Mouse (Mus musculus) testis, adult 2 months (tissue): ENCODE results near the gene Rgs10. TPM values are rescaled to one million over a fixed set of nuclear protein-coding genes. Genes with fewer than 3 reads are reported as not detected.

Source experiments
- H3K27ac ChIP-seq: fragments of 200-500 bp; 2 replicates; pipeline ENCODE4 v1.5.1; 2012; ENCODE audit warnings: low read depth, low read length; ENCODE audit not compliant: control insufficient read depth, insufficient read depth
- H3K27me3 ChIP-seq: fragments of 200-500 bp; 2 replicates; pipeline ENCODE4 v1.6.1; 2012; ENCODE audit warnings: mild to moderate bottlenecking, low read length, moderate library complexity; ENCODE audit not compliant: control insufficient read depth, insufficient read depth
- H3K36me3 ChIP-seq: fragments of 200-500 bp; 2 replicates; pipeline ENCODE4 v1.6.1; 2012; ENCODE audit warnings: mild to moderate bottlenecking, low read length; ENCODE audit not compliant: control insufficient read depth, insufficient read depth
- H3K4me1 ChIP-seq: fragments of 200-500 bp; 2 replicates; pipeline ENCODE4 v1.6.1; 2012; ENCODE audit warnings: low read length; ENCODE audit not compliant: control insufficient read depth, insufficient read depth
- H3K4me3 ChIP-seq: fragments of 200-500 bp; 2 replicates; pipeline ENCODE4 v1.5.1; 2012; ENCODE audit warnings: low read depth, mild to moderate bottlenecking, low read length, moderate library complexity, mixed read lengths; ENCODE audit not compliant: control insufficient read depth
- CTCF ChIP-seq: fragments of 200-500 bp; IDR thresholded peaks from 2 replicates; pipeline ENCODE4 v1.5.1; 2012; ENCODE audit warnings: low read depth, mild to moderate bottlenecking, inconsistent platforms, low read length, moderate library complexity; ENCODE audit not compliant: control insufficient read depth, insufficient read depth, insufficient replicate concordance
- POLR2A ChIP-seq: fragments of 200-500 bp; IDR thresholded peaks from 2 replicates; pipeline ENCODE4 v1.6.1; 2012; ENCODE audit warnings: low read depth, mild to moderate bottlenecking, inconsistent platforms, low read length, moderate library complexity; ENCODE audit not compliant: control insufficient read depth
- polyA plus RNA-seq: library from polyadenylated mRNA; depleted of rRNA; stranded (reverse); fragments of >200 nt; gene quantifications from 2 replicates; pipeline ENCODE4 v1.2.3, GENCODE M21; 2012

Gene Rgs10
- polyA plus RNA-seq, 1 experiment, result 50.4 TPM

- Histone ChIP-seq H3K36me3 (no peaks in the 10 kb centered on the region), H3K27ac (no peak overlapping the region), H3K4me3 (no peak overlapping the region), H3K4me1 (peaks cover 2% of the 10 kb centered on the region; the same call in 1 of the 2 replicates), H3K27me3 (no peaks in the 10 kb centered on the region)
- TF ChIP-seq POLR2A (no peak), CTCF (no peak)
These were observed 49.2 kb downstream of the Rgs10 start for GRCm38 (mm10) chr7:128369366-128369765.

- H3K4me3 ChIP-seq, result no peak overlapping the region
- no peak for TF ChIP-seq POLR2A
- TF ChIP-seq CTCF, result no peak
These were observed 49.7 kb downstream of the Rgs10 start for GRCm38 (mm10) chr7:128368828-128369227.

GRCm38 (mm10) chr7:128366654-128367053 is 51.9 kb downstream of the Rgs10 start:
- peaks cover 2% of the 10 kb centered on the region; the same call in 1 of the 2 replicates for H3K4me1 ChIP-seq
- no peak overlapping the region for H3K27ac ChIP-seq
- TF ChIP-seq CTCF (no peak), POLR2A (no peak)
- no peaks in the 10 kb centered on the region for H3K27me3 ChIP-seq
- H3K4me3 ChIP-seq, result no peak overlapping the region
- no peaks in the 10 kb centered on the region for H3K36me3 ChIP-seq

More at GRCm38 (mm10) chr7:128368828-128369227, 49.7 kb downstream of the Rgs10 start:
- peaks cover 2% of the 10 kb centered on the region; the same call in 1 of the 2 replicates for H3K4me1 ChIP-seq
- no peaks in the 10 kb centered on the region for H3K36me3 ChIP-seq
- no peak overlapping the region for H3K27ac ChIP-seq
- H3K27me3 ChIP-seq, result no peaks in the 10 kb centered on the region

- Histone ChIP-seq H3K4me1 (peaks cover 2% of the 10 kb centered on the region; the same call in 1 of the 2 replicates), H3K36me3 (no peaks in the 10 kb centered on the region), H3K27ac (no peak overlapping the region), H3K4me3 (no peak overlapping the region), H3K27me3 (no peaks in the 10 kb centered on the region)
- TF ChIP-seq POLR2A (no peak), CTCF (no peak)
These were observed 53.4 kb downstream of the Rgs10 start for GRCm38 (mm10) chr7:128365096-128365715.

- H3K4me1 ChIP-seq, result peaks cover 2% of the 10 kb centered on the region; the same call in 1 of the 2 replicates
- H3K27ac ChIP-seq, result no peak overlapping the region
- H3K36me3 ChIP-seq, result no peaks in the 10 kb centered on the region
- H3K4me3 ChIP-seq, result no peak overlapping the region
- TF ChIP-seq CTCF, result no peak
- TF ChIP-seq POLR2A, result no peak
- H3K27me3 ChIP-seq, result no peaks in the 10 kb centered on the region
These were observed 54.0 kb downstream of the Rgs10 start for GRCm38 (mm10) chr7:128364526-128364925.

- TF ChIP-seq CTCF (no peak), POLR2A (no peak)
These were observed 54.8 kb downstream of the Rgs10 start for GRCm38 (mm10) chr7:128363806-128364205.

GRCm38 (mm10) chr7:128362916-128363315 is 55.6 kb downstream of the Rgs10 start:
- H3K27me3 ChIP-seq, result no peaks in the 10 kb centered on the region
- no peak overlapping the region for H3K27ac ChIP-seq
- peaks cover 2% of the 10 kb centered on the region; the same call in 1 of the 2 replicates for H3K4me1 ChIP-seq
- no peak overlapping the region for H3K4me3 ChIP-seq
- no peak for TF ChIP-seq CTCF
- TF ChIP-seq POLR2A, result no peak
- H3K36me3 ChIP-seq, result no peaks in the 10 kb centered on the region

More at GRCm38 (mm10) chr7:128363806-128364205, 54.8 kb downstream of the Rgs10 start:
- no peaks in the 10 kb centered on the region for H3K36me3 ChIP-seq
- H3K4me1 ChIP-seq, result peaks cover 2% of the 10 kb centered on the region; the same call in 1 of the 2 replicates
- no peaks in the 10 kb centered on the region for H3K27me3 ChIP-seq
- H3K27ac ChIP-seq, result no peak overlapping the region
- H3K4me3 ChIP-seq, result no peak overlapping the region
